Mouse (Mus musculus) embryonic facial prominence, embryonic 13.5 days (tissue): ENCODE measurements around the gene Hoxb6. TPM values are rescaled to one million over a fixed set of nuclear protein-coding genes. Genes with fewer than 3 reads are reported as not detected.

ENCODE experiments used
- ATAC-seq: fragments of 200-750 bp; cut with Nextera tagmentation; 2 replicates; pipeline ENCODE4 v1.8.0; 2017; ENCODE audit warnings: low read depth; ENCODE audit not compliant: insufficient number of reproducible peaks, insufficient read depth, low FRiP score, low TSS enrichment
- H3K27ac ChIP-seq: fragments of 300-500 bp; sonication (generic); 2 replicates; pipeline ENCODE4 v1.5.1; 2015; ENCODE audit warnings: moderate library complexity, mild to moderate bottlenecking, inconsistent platforms
- H3K27me3 ChIP-seq: fragments of 300-500 bp; sonication (generic); 2 replicates; pipeline ENCODE4 v1.6.1; 2015; ENCODE audit warnings: mild to moderate bottlenecking, inconsistent platforms
- H3K36me3 ChIP-seq: fragments of 300-500 bp; sonication (generic); 2 replicates; pipeline ENCODE4 v1.6.1; 2015; ENCODE audit warnings: mild to moderate bottlenecking, inconsistent platforms
- H3K4me1 ChIP-seq: fragments of 300-500 bp; sonication (generic); 2 replicates; pipeline ENCODE4 v1.6.1; 2015; ENCODE audit warnings: inconsistent platforms
- H3K4me2 ChIP-seq: fragments of 300-500 bp; sonication (generic); 2 replicates; pipeline ENCODE4 v1.6.1; 2015; ENCODE audit warnings: moderate library complexity, mild to moderate bottlenecking, inconsistent platforms
- H3K4me3 ChIP-seq: fragments of 300-500 bp; sonication (generic); 2 replicates; pipeline ENCODE4 v1.5.1; 2015; ENCODE audit warnings: mild to moderate bottlenecking, inconsistent platforms
- H3K9ac ChIP-seq: fragments of 300-500 bp; sonication (generic); 2 replicates; pipeline ENCODE4 v1.6.1; 2015; ENCODE audit warnings: mild to moderate bottlenecking, inconsistent platforms
- H3K9me3 ChIP-seq: fragments of 300-500 bp; sonication (generic); 2 replicates; pipeline ENCODE4 v1.6.1; 2016; ENCODE audit warnings: inconsistent platforms
- WGBS: fragments of 180-500 bp; shearing (Covaris S2); methylation state at CpG from one replicate; pipeline ENCODE4 v1.1.7; 2015; ENCODE audit warnings: mixed read lengths; 5-methylcytosine and 5-hydroxymethylcytosine counted together
- polyA plus RNA-seq: library from polyadenylated mRNA; unstranded; fragments of >200 nt; fragmentation: Nextera tagmentation; extraction: Ambion mirVana; gene quantifications from 2 replicates; pipeline ENCODE4 v1.2.1, GENCODE M21; 2015

Gene Hoxb6
- polyA plus RNA-seq, 1 experiment from 2014 or later = 4.0 TPM

DNA sequence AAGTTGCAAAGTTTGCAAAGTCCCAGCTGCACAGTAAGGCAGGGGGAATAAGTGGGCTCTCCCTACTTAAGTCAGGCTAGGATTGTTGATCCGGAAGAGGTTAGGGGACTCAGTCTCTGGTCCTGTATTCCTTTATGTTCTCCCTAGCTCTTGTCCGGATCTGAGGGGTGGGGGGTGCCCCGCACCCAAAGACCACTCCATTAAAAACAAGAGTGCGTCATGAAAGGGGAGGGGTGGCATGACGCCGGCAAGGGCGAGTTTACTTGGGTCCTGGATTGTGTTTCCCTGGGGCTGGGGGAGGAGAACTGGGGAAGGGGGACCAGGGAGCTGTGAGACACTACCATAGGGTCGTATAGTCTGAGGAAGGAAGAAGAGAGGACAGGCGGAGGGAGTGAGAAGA, 7.5 kb downstream of the Hoxb6 start:
- Histone ChIP-seq H3K36me3 (no peaks in the 10 kb centered on the region), H3K4me1 (peaks cover 8% of the 10 kb centered on the region; the same call in 1 of the 2 replicates), H3K9me3 (no peaks in the 10 kb centered on the region), H3K4me3 (no peak overlapping the region), H3K27me3 (peaks cover 100% of the 10 kb centered on the region), H3K27ac (no peak overlapping the region), H3K9ac (no peak overlapping the region), H3K4me2 (no peak overlapping the region)
- WGBS = 2% methylated on average over 9 of the region's 9 CpGs
- no peak for ATAC-seq

GRCm38 (mm10) chr11:96300354-96301063, 8.2 kb downstream of the Hoxb6 start:
- no peak for ATAC-seq
- H3K4me3 ChIP-seq = no peak overlapping the region
- H3K27me3 ChIP-seq = peaks cover 100% of the 10 kb centered on the region
- H3K4me2 ChIP-seq = no peak overlapping the region
- no peak overlapping the region for H3K9ac ChIP-seq
- H3K36me3 ChIP-seq = no peaks in the 10 kb centered on the region
- WGBS = 1% methylated on average over 35 of the region's 35 CpGs
- H3K27ac ChIP-seq = no peak overlapping the region
- no peaks in the 10 kb centered on the region for H3K9me3 ChIP-seq
- peaks cover 8% of the 10 kb centered on the region; the same call in 1 of the 2 replicates for H3K4me1 ChIP-seq

DNA sequence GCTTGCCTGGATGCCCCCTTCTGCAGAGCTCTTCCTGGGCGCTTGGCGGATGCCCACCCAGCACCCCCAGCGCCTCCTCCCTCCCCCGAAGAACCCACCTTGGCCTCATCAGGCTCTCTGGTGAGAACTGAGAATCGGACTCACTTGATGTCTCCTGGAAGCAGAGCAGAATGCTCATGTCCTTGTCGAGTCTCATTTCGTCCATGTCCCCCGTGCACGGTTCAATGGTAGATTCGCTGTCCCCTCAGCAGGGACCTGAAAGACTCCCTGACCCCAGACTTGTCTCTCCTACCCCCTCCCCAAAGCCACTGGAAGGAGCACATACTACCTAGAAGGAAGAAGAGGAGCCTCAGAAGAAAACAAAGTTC, 8.8 kb downstream of the Hoxb6 start:
- Histone ChIP-seq H3K9ac (no peak overlapping the region), H3K9me3 (no peaks in the 10 kb centered on the region), H3K4me2 (no peak overlapping the region), H3K36me3 (no peaks in the 10 kb centered on the region), H3K4me3 (no peak overlapping the region), H3K4me1 (peaks cover 8% of the 10 kb centered on the region; the same call in 1 of the 2 replicates), H3K27ac (no peak overlapping the region), H3K27me3 (peaks cover 100% of the 10 kb centered on the region)
- 3% methylated on average over 10 of the region's 10 CpGs for WGBS
- no peak for ATAC-seq

GRCm38 (mm10) chr11:96301837-96302236, 9.6 kb downstream of the Hoxb6 start:
- 1% methylated on average over 15 of the region's 15 CpGs for WGBS
- ATAC-seq = no peak

GRCm38 (mm10) chr11:96302381-96303150, 10.3 kb downstream of the Hoxb6 start:
- Histone ChIP-seq H3K27ac (no peak overlapping the region), H3K9me3 (no peaks in the 10 kb centered on the region), H3K4me1 (peaks cover 8% of the 10 kb centered on the region; the same call in 1 of the 2 replicates), H3K36me3 (no peaks in the 10 kb centered on the region), H3K4me3 (no peak overlapping the region), H3K4me2 (no peak overlapping the region), H3K9ac (no peak overlapping the region), H3K27me3 (peaks cover 100% of the 10 kb centered on the region)
- WGBS = 6% methylated on average over 23 of the region's 23 CpGs
- no peak for ATAC-seq

More at GRCm38 (mm10) chr11:96301837-96302236, 9.6 kb downstream of the Hoxb6 start:
- peaks cover 100% of the 10 kb centered on the region for H3K27me3 ChIP-seq
- H3K36me3 ChIP-seq = no peaks in the 10 kb centered on the region
- peaks cover 8% of the 10 kb centered on the region; the same call in 1 of the 2 replicates for H3K4me1 ChIP-seq
- H3K4me3 ChIP-seq = no peak overlapping the region
- no peaks in the 10 kb centered on the region for H3K9me3 ChIP-seq
- no peak overlapping the region for H3K9ac ChIP-seq
- H3K4me2 ChIP-seq = no peak overlapping the region
- H3K27ac ChIP-seq = no peak overlapping the region

- Histone ChIP-seq H3K9me3 (no peaks in the 10 kb centered on the region), H3K4me3 (no peak within 1 kb of the TSS), H3K4me2 (no peak within 1 kb of the TSS), H3K9ac (no peak within 1 kb of the TSS), H3K27ac (no peak within 1 kb of the TSS), H3K27me3 (peaks cover 100% of the 10 kb centered on the region), H3K4me1 (peaks cover 8% of the 10 kb centered on the region; the same call in 1 of the 2 replicates), H3K36me3 (no peaks in the 10 kb centered on the region)
- no peak for ATAC-seq
- WGBS = 1% methylated on average over 69 of the region's 69 CpGs
These were observed 11.1 kb downstream of the Hoxb6 start, which contains the start of gene Hoxb5 for GRCm38 (mm10) chr11:96303151-96304099. Gene Hoxb5 (plus strand): TSS chr11:96303336.

GRCm38 (mm10) chr11:96304381-96305195, 12.3 kb downstream of the Hoxb6 start:
- Histone ChIP-seq H3K36me3 (no peaks in the 10 kb centered on the region), H3K27ac (no peak overlapping the region), H3K4me1 (0 out of 2 replicates have a peak, but pooled peaks cover 3% of the 10 kb centered on the region), H3K9ac (no peak overlapping the region), H3K9me3 (no peaks in the 10 kb centered on the region), H3K4me2 (no peak overlapping the region), H3K4me3 (no peak overlapping the region), H3K27me3 (peaks cover 100% of the 10 kb centered on the region)
- whole genome bisulfite sequencing = under 1% methylated on average over 38 of the region's 38 CpGs
- no peak for ATAC-seq

GRCm38 (mm10) chr11:96305505-96306182, 13.4 kb downstream of the Hoxb6 start:
- Histone ChIP-seq H3K4me1 (0 out of 2 replicates have a peak, but pooled peaks cover 3% of the 10 kb centered on the region), H3K4me3 (no peak overlapping the region), H3K9me3 (no peaks in the 10 kb centered on the region), H3K9ac (no peak overlapping the region), H3K36me3 (no peaks in the 10 kb centered on the region), H3K4me2 (no peak overlapping the region), H3K27me3 (peaks cover 100% of the 10 kb centered on the region), H3K27ac (no peak overlapping the region)
- 20% methylated on average over 6 of the region's 6 CpGs for WGBS
- ATAC-seq = no peak

DNA sequence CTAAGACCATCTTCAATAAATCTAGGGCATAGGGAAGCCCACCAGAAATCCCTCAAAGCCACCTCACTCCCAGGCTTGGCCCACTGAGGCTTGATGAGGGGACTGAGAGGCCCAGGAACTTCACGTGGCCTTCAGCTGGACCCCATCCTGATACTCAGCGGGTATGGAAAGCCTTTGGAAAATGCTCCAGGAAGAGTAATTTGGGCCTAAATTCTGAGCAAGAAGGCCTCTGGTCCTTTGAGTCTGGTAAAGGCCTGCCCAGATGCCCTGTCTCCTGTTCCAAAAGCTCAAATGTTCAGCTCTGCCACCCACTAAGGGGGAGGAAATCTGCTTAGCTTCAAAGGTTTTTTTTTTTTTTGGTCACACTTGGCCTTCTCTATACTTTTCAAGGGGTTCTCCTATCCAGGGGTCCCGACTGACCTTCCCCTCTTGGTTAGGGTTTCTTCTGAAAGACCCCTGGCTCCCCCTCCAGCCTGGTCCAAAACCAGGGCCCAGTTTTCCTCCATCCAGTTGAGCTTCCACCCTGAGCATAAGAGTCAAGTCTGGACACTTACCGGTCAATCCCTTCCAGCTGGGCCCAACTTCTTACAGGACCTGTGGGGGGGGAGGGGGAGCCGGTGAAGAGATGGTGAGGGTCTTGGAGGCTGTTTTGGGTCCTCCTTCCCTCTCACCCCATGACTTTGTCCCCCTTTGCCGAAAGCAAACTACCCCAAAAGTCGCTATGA, 14.1 kb downstream of the Hoxb6 start:
- Histone ChIP-seq H3K27ac (no peak overlapping the region), H3K36me3 (no peaks in the 10 kb centered on the region), H3K4me2 (no peak overlapping the region), H3K4me3 (no peak overlapping the region), H3K4me1 (0 out of 2 replicates have a peak, but pooled peaks cover 3% of the 10 kb centered on the region), H3K27me3 (peaks cover 100% of the 10 kb centered on the region), H3K9ac (no peak overlapping the region), H3K9me3 (no peaks in the 10 kb centered on the region)
- 7% methylated on average over 7 of the region's 7 CpGs for WGBS
- ATAC-seq = no peak

DNA sequence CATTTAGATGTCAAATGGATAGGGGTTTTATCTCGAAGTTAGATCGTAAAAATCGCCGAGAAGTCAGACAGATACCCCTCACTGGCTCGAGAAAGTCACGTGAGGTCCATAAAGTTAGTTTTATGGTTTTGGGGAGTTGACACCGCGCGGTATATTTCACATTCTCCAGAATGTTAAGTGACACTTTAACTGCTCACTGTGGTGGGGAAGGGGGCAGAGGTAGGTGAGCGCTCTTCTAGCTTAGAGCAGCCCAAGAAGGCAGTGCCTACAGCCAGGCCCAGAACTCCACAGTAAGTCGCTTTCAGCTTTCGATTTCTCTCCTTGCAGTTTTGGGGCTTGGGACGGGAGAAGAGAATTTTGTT, 14.6 kb downstream of the Hoxb6 start:
- H3K27me3 ChIP-seq = peaks cover 100% of the 10 kb centered on the region
- ATAC-seq = no peak
- H3K4me1 ChIP-seq = 0 out of 2 replicates have a peak, but pooled peaks cover 3% of the 10 kb centered on the region
- WGBS = 3% methylated on average over 13 of the region's 13 CpGs
- H3K9ac ChIP-seq = no peak overlapping the region
- H3K9me3 ChIP-seq = no peaks in the 10 kb centered on the region
- H3K4me2 ChIP-seq = no peak overlapping the region
- no peaks in the 10 kb centered on the region for H3K36me3 ChIP-seq
- no peak overlapping the region for H3K4me3 ChIP-seq
- no peak overlapping the region for H3K27ac ChIP-seq
